Mouse (Mus musculus): ENCODE data around the gene Prg3. TPM values are rescaled to one million over a fixed set of nuclear protein-coding genes. Genes with fewer than 3 reads are reported as not detected.

The Prg3 gene
- total RNA-seq, 2 experiments from 2014 or later, result not detected

DNA sequence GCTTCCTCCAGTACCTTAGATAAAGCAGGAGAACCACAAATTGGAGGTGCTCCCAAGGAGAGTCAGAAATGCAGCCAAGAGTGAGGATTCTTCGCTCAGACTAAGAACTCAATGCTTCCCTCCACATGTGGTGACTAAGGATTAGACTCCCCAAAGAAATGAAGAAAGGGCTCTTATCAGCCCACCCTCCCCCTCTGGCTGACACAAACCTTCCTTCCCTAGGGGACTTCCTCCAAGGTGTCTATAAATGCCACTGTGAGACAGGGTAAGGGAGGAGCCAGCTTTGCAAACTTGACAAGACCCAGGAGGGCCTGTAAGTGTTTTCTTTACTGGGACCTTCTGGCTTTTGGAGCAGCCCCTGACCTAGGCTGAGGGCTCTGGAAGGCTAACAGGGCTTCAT, 7.8 kb upstream of the Prg3 start, which contains the start of gene Prg2:
Gene Prg2 (plus strand): TSS at position 274 of the 400 bp plus-strand sequence.
- DNase-seq, result no peak
- intact Hi-C loops (cut with DNase I), result no loop called here

DNA sequence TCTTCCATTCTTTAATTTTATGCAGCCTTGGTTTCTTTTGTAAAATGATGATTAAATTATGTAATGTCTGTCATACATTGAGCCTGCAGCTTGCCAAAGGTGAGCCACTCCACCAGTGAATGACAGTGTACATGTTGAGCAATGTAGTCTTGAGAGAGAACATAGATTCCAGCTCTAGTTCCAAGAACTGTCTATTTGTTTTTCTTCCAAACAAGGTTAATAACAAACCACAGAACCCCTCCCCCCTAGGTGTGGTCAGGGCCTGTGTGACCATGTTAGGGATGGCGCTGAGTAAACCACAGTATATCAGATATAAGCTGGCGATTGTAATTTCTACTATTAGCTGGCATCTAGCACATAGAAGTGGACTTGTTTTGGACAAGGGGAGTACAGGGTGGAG, 8.4 kb downstream of the Prg3 start:
- no peak for DNase-seq
- intact Hi-C loops (cut with DNase I), result no loop called here

DNA sequence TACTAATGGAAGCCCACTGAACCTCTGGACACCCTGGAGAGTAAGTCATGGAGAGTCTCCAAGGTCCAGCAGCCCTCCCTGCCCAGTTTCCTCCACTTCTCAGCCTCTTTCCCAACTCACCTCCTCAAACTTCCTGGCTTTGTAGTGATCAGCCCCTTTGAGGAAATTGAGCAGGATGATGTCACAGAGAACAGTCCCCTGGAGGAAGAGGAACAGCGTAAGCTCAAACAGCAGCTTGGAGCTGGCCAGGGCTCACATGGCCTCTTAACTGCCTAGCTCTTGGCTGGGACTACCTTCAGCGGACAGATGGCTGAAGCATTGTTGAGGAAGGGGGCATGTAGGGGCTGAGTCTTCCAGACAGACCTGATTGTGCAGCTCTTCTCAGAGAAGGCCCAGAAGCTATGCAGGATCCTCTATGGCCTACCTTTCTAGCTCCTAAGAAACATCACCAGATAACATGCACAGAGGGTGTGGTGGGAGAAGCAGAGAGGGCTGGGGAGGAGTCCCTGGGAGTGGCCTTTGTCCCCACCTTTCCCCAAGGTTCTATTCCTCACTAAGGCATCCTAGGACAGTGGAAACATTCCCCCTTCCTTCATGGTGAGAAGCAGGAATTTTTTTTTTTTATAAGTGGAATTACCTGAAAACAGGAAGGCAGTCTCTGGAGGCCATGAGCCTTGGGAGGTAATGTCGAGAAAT, 11.6 kb downstream of the Prg3 start:
- DNase-seq, result no peak
- intact Hi-C loops (cut with DNase I), result no loop called here

DNA sequence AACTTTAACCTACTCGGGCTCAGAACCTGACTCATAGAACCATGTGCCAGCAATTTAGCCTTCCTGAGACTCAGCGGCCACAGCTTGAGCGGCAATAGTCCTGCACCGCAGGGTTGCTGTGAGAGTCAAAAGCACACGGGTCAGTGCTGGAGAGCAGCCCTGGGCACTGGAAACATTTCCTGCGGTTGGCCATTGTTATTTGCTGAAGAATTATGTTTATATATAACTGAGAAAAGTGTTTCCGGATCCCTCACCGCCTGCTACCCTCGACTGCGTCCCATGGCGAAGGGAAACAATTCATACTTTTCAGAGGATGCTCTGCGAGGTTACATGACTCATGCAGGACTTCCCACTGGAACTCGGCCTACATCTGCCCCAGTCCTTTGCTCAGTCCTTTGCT, 13.5 kb downstream of the Prg3 start:
- intact Hi-C loops (cut with DNase I), result no loop called here
- no peak for DNase-seq

DNA sequence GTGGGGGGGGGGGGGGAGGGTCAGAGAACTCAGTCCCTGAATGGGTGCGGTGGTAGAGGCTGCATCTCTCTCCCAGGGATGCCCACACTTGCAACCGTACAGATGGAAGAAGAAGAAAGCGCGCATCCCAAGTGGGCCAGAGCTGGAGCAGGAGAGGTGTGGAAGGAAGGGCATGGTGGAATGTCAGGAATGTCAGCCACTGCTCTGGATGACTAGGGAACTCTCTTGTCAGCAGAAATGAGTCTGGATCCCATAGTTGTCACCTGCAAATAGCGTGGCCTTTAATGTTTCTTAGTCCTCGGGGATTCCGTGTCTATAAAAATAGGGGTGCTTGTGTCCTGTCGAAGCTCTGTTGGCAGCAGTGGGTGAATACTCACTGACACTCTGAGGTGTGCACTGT, 14.6 kb downstream of the Prg3 start:
- DNase-seq, result no peak
- intact Hi-C loops (cut with DNase I), result no loop called here

DNA sequence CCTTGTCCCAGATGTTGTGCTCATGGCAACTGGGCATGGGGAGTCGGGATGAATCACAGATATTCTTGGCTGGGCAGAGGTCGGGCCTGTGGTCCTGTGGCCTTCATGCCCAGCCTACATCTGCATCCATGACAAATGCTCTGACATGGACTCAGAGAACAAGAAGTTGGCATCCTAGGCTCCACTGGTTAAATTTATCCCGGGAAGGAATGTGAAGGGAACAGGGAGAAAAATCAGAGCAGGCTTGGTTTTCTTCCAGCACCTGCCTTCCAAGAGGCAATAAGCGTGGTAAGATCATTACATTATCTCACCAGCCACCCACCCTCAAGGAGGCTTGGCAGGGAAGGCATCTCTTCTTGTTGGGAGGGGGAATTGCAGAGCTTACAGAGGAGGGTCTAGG, 16.3 kb downstream of the Prg3 start:
- intact Hi-C loops (cut with DNase I), result no loop called here

DNA sequence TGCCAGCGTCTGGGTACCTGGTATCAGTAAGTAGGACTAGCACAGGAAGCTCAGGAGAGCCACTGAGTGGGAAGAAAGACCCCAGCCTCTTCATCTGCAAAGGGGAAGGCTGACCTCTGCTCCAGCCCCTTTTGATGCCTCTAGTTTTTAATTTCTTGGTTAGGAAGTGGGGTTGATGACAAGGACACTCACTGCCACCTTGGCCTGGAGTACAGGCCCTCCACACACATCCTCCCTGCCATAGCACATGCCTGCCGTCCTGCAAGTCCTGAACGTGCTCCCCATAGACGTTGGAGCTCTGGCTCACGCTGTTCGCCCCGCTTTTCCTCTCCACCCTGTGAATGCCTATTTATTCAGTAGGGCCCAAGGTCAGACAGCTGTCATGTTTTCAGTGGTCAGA, 18.6 kb downstream of the Prg3 start:
- DNase-seq, result no peak
- intact Hi-C loops (cut with DNase I), result no loop called here

More for the DNA sequence above, 16.3 kb downstream of the Prg3 start:
- DNase-seq, result no peak

DNA sequence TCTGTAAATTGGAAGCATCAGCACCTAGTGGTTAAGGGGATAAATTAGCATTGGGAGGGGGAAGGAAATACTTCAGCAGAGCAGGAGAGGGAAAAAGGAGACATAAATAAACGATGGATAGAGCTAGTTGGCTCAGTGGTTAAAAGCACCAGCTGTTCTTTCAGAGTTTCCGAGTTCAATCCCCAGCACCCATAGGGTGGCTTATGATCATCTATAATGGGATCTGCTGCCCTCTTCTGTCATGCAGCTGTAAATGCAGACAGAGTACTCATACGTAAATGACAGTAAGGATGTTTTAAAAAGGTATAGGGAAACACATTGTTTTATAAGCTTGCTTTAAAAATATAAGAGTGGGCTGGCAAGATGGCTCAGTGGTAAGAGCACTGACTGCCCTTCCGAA, 19.7 kb downstream of the Prg3 start:
- intact Hi-C loops (cut with DNase I), result no loop called here
- no peak for DNase-seq

DNA sequence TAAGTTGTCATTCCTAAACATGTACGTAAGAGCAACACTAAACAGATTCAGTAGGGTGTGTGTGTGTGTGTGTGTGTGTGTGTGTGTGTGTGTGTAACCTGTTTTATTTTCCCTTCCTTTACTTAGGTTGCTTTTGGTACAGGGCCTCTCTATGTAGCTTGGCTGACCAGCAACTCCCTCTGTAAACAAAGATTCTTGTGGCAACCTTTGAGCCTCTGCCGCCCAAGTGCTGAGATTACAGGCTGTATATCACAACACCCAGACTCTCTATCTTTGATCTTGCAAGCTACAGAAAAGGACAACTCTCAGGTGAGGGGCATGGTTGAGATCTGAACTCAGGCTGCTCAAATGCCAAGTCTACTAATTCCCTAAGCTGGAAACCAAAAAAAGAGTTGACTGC, 21.2 kb downstream of the Prg3 start:
- DNase-seq, result no peak
- intact Hi-C loops (cut with DNase I), result no loop called here

DNA sequence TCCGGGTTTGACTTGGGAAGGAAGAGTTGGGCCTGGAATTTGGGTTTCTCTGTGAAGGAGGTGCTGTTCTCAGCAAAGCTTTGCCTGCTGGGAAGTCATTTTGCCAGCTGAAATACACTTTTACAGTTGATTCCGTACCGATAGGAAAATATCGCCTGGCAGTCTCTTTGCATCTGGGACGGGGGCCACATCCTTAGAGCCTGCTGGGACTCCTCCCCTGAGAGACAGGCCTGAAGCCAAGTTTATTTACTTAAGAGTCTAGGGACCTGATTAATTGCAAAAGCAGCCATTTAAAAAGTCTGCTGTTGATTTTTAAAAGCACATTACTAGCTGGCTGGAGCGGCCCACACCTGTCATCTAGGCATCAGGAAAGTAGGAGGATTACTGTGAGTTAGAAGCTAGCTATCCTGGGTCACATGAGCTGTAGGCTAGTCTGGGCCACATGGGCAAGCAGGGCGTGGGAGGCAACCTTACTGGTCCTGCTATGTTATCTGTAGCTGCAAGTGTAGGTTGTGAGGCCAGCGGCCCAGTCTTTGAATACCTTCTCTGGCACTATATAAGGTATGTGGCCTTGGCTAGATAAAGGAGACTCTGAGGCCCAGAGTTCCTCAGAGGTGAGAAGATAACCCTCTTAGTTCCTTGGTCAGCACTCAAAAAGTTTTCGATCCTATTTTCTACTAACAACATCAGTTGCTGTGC, 24.0 kb downstream of the Prg3 start:
- intact Hi-C loops (cut with DNase I), result no loop called here
- no peak for DNase-seq

DNA sequence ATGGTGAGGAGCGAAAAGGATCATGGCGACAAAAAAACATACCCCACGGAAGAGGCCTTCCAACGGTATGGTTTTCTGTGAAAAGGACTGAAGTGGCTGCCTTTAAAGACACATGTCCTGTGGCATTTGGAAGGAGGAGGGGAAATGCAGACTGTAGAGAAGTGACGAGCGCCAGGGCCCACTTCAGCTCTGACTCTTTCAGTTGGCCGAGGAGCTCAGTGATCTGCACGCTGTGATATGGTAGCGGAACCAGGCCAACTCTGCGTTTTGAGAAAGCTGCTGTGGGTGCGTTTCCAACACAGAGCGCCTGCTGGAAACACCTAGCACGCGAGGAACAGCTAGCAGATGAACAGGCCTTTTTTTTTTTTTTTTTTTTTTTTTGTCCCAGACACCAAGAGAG, 24.7 kb downstream of the Prg3 start:
- intact Hi-C loops (cut with DNase I), result no loop called here
- no peak for DNase-seq

DNA sequence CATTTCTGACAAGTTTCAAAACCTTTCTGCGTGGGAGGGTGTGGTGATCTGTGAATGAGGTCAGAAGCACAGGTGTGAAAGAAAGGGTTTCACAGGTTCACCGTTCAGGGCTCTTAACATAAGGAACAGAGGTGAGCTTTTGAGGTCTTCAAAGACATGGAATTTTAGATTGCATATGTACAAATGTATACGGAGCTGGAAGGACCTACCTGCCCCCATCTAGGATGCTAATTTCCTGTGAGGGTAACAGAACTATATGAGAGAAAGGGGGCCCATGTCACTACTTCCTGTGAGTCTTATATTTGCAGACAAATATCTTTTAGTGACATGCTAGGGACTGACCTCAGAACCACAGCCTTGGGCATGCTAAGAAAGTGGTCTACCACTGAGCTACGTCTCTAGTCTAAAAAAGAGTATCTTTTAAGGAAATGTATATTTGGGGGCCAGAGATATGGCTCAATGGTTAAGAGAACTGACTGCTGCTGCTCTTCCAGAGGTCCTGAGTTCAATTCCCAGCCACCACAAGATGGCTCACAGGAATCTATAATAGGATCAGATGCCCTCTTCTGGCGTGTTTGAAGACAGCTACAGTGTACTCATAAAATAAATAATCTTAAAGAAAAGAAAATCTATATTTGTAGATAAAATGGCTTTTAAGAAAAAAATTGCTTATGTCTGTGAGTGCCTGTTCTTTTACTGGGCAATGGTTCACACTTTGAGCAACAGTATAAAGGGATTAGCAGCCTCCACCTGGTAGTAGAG, 26.0 kb downstream of the Prg3 start:
- intact Hi-C loops (cut with DNase I), result no loop called here
- DNase-seq, result no peak

DNA sequence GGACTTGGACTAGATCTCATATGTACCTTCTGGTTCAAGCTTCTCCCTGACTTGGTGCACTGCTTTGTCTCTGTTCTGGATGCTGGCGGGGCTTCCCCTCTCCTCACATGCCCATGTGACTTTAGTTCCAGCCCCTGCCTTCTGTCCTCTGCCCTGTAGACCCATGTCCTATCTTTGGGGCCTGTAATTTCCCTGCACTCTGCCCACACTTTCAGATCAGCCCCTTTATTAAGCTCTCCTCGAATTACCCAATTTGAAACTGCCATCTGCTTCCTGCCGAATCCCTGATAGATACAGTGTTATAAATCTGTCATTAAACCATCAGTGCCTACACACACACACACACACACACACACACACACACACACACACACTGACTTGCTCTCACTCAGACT, 26.6 kb downstream of the Prg3 start:
- DNase-seq, result no peak
- intact Hi-C loops (cut with DNase I), result no loop called here

DNA sequence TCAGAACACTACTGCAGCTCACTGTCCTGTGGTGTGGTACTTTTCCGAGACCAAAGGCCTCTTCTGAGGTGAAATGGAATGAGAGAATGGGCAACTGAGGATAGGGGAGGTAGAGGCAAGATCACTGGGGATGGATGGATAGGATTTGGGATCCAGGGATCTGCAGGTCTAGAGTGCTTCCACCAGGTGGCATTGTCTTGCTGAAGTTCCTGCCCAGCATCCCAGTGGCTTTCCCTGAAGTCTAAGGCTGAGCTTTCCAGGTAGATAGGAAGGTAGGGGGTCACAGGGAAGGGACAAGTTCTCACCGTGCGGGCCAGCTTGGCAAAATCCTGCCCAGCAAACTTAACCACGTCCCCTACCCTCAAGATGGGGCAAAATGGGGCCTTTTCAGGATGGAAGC, 34.0 kb downstream of the Prg3 start:
- intact Hi-C loops (cut with DNase I), result no loop called here
- DNase-seq, result no peak

DNA sequence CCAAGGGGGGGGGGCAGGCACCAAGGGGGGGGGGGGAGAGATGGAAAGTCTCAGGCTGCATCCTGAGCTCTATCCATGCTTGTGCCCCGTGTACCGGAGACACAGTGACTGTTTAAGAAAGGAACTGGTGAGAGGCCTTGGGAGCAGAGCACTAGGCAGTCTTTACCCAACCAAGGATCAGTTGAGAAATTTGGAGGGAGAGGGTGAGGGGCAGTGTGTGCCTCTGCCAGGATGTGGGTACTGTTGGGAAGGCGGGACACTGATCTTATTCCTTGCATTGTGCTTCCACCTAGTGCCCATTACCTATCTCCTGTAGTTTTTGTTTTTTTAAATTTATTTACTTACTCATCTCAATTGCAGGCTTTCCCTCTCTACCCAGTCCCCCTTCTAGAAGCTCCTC, 38.2 kb downstream of the Prg3 start:
- DNase-seq, result no peak
- intact Hi-C loops (cut with DNase I), result no loop called here

DNA sequence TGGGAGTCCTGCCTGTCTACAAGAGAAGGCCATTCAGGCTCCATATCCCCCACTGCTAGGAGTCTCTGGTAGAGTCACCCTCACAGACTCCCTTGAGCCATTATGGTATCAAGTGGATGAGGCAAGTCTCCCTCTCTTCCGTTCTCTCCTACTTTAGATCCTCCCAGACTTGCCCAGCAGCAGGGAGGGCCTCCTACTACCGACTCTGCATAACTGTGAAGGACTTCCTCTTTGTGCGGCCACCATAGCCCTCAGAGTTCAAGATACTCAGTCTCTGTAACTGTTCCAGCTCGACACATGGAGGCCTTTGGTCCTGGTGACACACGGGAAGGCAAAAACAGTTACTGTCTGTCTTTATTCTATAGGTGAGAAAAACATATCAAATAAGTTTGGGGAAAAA, 39.3 kb downstream of the Prg3 start:
- intact Hi-C loops (cut with DNase I), result no loop called here
- DNase-seq, result no peak

DNA sequence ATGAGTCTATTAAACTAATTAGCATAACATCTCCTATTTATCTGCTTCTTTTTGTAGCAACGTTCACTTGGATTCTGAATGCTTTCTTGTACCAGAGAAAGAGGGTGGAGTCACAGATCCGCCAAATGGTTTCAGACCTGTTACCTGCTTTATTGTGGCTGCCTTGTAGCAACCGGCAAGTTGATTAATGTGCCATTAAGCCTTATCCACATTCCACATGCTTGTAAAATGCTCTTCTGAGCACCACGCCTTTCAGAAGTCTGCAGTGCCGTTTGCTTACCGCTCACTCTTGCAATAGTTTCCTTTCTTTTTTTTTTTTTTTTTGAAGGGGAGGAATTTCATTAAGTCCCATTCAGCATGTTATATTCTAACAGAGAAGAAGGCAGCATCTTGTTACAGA, 41.9 kb downstream of the Prg3 start:
- no peak for DNase-seq
- intact Hi-C loops (cut with DNase I), result loop anchor here (10.0 kb wide), 1 partner anchor 195 kb away; the partner anchor contains the start of gene Slc43a1

DNA sequence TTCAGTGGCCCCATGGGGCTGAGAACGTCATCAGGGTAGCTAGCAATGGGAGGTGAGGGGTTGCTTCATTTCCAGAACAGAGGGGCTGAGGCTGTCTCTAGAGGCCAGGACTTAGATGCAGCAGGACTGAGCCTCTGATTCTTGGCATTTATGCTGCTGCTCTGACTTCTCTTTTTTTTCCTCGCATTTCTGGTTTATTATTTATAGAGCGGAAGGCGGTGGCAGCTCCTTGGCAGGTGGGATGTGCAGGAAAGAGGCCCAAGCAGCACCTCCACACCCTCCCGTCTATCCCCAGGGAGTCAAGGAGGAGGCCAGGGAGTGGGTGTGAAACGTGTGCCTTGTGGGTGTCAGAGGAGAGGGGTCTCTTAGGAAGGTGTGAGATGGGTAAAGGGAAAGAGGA, 43.0 kb downstream of the Prg3 start:
- no peak for DNase-seq

DNA sequence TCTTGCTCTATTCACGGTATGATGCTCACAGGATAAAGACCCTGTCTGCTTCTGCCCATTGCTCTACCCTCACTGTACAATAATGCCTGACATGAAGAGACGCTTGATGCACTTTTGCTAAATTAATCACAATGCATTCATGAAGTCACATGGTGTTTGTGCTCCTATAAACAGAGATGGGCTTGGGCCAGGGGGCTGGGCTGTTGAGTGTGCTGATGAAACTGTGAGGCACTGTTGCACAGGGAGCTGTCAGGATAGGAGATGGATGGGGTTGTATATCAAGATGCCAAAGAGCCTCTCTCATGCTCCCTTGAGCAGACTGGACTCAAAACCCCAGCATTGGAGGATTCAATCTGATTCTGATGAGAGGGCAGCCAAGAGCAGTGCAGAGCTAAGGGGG, 45.1 kb downstream of the Prg3 start:
- intact Hi-C loops (cut with DNase I), result loop anchor here (10.0 kb wide), 1 partner anchor 198 kb away; the partner anchor contains the start of gene Slc43a1
- DNase-seq, result no peak

More for the DNA sequence above, 43.0 kb downstream of the Prg3 start:
- intact Hi-C loops (cut with DNase I), result loop anchor here (10.0 kb wide), 1 partner anchor 196 kb away; the partner anchor contains the start of gene Slc43a1

DNA sequence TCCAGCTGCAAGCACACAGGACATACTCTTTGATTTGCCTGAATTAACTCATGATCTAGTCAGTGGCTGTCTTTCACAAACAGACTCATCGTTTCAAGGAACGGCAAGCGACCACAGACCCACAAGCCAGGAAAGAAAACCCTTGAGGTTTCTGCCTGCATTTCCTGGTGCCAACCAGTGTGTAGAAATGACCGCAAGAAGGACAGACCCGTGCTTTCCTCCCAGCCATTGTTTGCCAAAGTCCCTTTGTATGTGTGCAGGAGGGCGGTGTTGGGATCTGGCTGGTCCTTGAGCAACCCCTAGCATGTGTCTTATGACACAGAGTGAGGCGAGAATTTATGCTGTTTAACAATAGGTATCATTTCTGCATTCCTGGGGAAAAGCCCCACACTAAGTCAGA, 46.2 kb downstream of the Prg3 start:
- DNase-seq, result no peak
- intact Hi-C loops (cut with DNase I), result loop anchor here (10.0 kb wide), 1 partner anchor 199 kb away; the partner anchor contains the start of gene Slc43a1

DNA sequence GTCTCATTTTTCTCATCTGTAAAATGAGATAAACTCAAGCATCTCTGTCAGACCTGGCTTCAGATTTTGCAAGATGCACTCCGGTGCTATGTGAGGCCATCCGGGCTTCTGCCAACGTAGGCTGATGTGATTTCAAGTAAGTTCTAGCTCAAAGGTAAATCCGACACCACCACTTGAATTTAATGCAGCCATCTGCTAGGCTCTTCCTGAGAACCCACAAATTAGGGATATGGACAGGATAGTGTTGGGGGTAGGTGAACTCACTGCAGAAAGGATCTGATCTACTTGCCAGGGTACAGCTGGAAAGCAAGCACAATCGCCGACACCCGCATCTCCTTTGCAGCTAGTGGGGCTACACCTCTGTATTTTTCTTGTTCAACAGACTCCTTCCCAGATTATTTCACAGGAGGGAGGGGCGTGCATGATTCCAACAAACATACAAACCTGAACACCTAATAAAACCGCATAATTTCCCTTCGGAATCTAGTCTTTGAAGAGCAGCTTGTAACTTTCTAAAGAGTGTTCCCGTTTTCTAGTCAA, 48.6 kb downstream of the Prg3 start:
- DNase-seq, result no peak
- intact Hi-C loops (cut with DNase I), result loop anchor here (10.0 kb wide), 1 partner anchor 202 kb away; the partner anchor contains the start of gene Slc43a1

Data from left cerebral cortex, postnatal 4 days (tissue).